ENCODE assay signal across 22 mouse cellular contexts in the genomic region with DNA sequence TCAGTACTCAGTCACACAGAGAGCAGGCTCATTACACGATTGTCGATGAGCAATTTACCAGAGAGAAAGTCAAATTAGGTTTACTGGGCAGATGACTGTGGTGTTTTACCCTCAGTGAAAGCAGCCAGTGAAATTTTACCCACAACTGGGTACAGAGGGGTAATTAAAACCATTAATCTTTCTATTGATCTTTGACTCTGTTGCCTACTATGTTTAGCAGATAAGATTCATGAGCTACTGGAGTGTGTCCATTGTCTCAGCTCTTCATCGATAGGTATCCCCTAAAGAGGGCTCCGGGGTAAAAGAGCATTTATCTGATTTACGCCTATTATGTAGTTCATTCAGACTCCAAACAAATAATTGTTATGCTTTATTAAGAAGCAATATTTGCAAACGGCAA.
DNase-seq lines count a peak whose midpoint lies in the region; ATAC-seq and TF ChIP-seq lines count a peak whose summit lies in the region.
"Had no signal": no experiment of that assay in that cellular context is flagged by ENCODE, and none has a peak within 500 bp of the region (broad histone marks: within the 10 kb centered on the region; RNA-seq: fewer than 3 reads in every experiment).

No protein-coding gene starts in this region.

- ATAC-seq in hindbrain, embryonic 14.5 days (ENCODE audit: low FRiP score) = peak; percentile 34; the same call in 1 of the 2 replicates
- ATAC-seq in hindbrain, embryonic 13.5 days (ENCODE audit: low FRiP score) = no peak
- ATAC-seq in neural tube, embryonic 13.5 days (ENCODE audit: low read depth) = peak; percentile 79
- ATAC-seq: CD4-positive, CD25-positive, alpha-beta regulatory T cell, adult 4 months; forebrain, embryonic 13.5 days; inflammation-experienced regulatory T-cells, adult 6 months; intestine, postnatal 0 days had no signal

- TF ChIP-seq CTCF in brain, embryonic 14.5 days (IDR thresholded peaks at IDR 0.05; ENCODE audit: borderline replicate concordance, extremely low read depth, insufficient read depth, insufficient read length) = no peak

- no peak overlapping the region for H3K4me3 ChIP-seq in hindbrain, embryonic 14.5 days (replicated peaks; ENCODE audit: low read length)
- H3K4me3 ChIP-seq in hindbrain, embryonic 13.5 days = no peak overlapping the region
- no peak overlapping the region for H3K4me3 ChIP-seq in neural tube, embryonic 13.5 days
- H3K4me3 ChIP-seq: embryonic facial prominence, embryonic 12.5 days; forebrain, embryonic 13.5 days; gastrocnemius, adult 2 months; heart, embryonic 12.5 days; hindbrain, embryonic 10.5 days had no signal

- no peak overlapping the region for H3K27ac ChIP-seq in hindbrain, embryonic 14.5 days
- no peak overlapping the region for H3K27ac ChIP-seq in hindbrain, embryonic 13.5 days
- H3K27ac ChIP-seq in neural tube, embryonic 13.5 days (replicated peaks) = no peak overlapping the region
- H3K27ac ChIP-seq: embryonic facial prominence, embryonic 12.5 days; forebrain, embryonic 13.5 days; gastrocnemius, adult 2 months; hindbrain, embryonic 10.5 days had no signal

- no peaks in the 10 kb centered on the region for H3K36me3 ChIP-seq in hindbrain, embryonic 14.5 days (replicated peaks; ENCODE audit: control insufficient read depth, insufficient read depth)
- no peaks in the 10 kb centered on the region for H3K36me3 ChIP-seq in hindbrain, embryonic 13.5 days
- no peaks in the 10 kb centered on the region for H3K36me3 ChIP-seq in neural tube, embryonic 13.5 days
- H3K36me3 ChIP-seq: embryonic facial prominence, embryonic 12.5 days; G1E; heart, embryonic 12.5 days; hindbrain, embryonic 10.5 days had no signal

- peak; percentile 18 for DNase-seq in embryo, embryonic 10 days (ENCODE audit: low spot score)
- no peak for DNase-seq in embryo, embryonic 9.5 days (ENCODE audit: extremely low spot score)
- DNase-seq in hindbrain, embryonic 14.5 days (ENCODE audit: low spot score) = no peak
- peak; percentile 30 for DNase-seq in brain, embryonic 14.5 days (ENCODE audit: low read depth)
- DNase-seq in adrenal gland, adult 18-20 months (ENCODE audit: low spot score in 2 of 2) = no peak
- DNase-seq: adrenal gland, postnatal 10 days; B cell, adult 2 months; cerebellum, adult 11-12 months; cerebellum, adult 9-10 months; cerebellum, postnatal 25 days; gastrocnemius, adult 2 months; gastrocnemius, postnatal 25 days had no signal

- no peak for TF ChIP-seq POLR2A in brain, embryonic 14.5 days (IDR thresholded peaks at IDR 0.05; ENCODE audit: borderline replicate concordance, extremely low read depth, insufficient read depth, insufficient read length, poor library complexity, severe bottlenecking)

- H3K4me2 ChIP-seq in hindbrain, embryonic 14.5 days (replicated peaks) = no peak overlapping the region
- no peak overlapping the region for H3K4me2 ChIP-seq in hindbrain, embryonic 13.5 days
- H3K4me2 ChIP-seq in neural tube, embryonic 13.5 days = no peak overlapping the region
- H3K4me2 ChIP-seq: embryonic facial prominence, embryonic 12.5 days; forebrain, embryonic 13.5 days; heart, embryonic 12.5 days had no signal

- H3K27me3 ChIP-seq in hindbrain, embryonic 14.5 days (ENCODE audit: control insufficient read depth, insufficient read depth, low read length) = no peaks in the 10 kb centered on the region
- no peaks in the 10 kb centered on the region for H3K27me3 ChIP-seq in hindbrain, embryonic 13.5 days
- H3K27me3 ChIP-seq in neural tube, embryonic 13.5 days = no peaks in the 10 kb centered on the region
- H3K27me3 ChIP-seq: embryonic facial prominence, embryonic 12.5 days; forebrain, embryonic 13.5 days; heart, embryonic 12.5 days had no signal

- H3K9me3 ChIP-seq in hindbrain, embryonic 14.5 days (ENCODE audit: control insufficient read depth, low read length) = no peaks in the 10 kb centered on the region
- no peaks in the 10 kb centered on the region for H3K9me3 ChIP-seq in hindbrain, embryonic 13.5 days
- no peaks in the 10 kb centered on the region for H3K9me3 ChIP-seq in neural tube, embryonic 13.5 days
- H3K9me3 ChIP-seq: embryonic facial prominence, embryonic 12.5 days; forebrain, embryonic 13.5 days; heart, embryonic 12.5 days; hindbrain, embryonic 10.5 days had no signal

- peaks cover 4% of the 10 kb centered on the region; the same call in 1 of the 2 replicates for H3K4me1 ChIP-seq in hindbrain, embryonic 14.5 days (replicated peaks; ENCODE audit: control insufficient read depth, insufficient read depth, low read length)
- peaks cover 4% of the 10 kb centered on the region; the same call in 1 of the 2 replicates for H3K4me1 ChIP-seq in hindbrain, embryonic 13.5 days (replicated peaks)
- H3K4me1 ChIP-seq in neural tube, embryonic 13.5 days (replicated peaks) = peaks cover 5% of the 10 kb centered on the region; the same call in 1 of the 2 replicates
- H3K4me1 ChIP-seq: embryonic facial prominence, embryonic 12.5 days; forebrain, embryonic 13.5 days; heart, embryonic 12.5 days had no signal

- H3K9ac ChIP-seq in hindbrain, embryonic 14.5 days = no peak overlapping the region
- no peak overlapping the region for H3K9ac ChIP-seq in hindbrain, embryonic 13.5 days
- no peak overlapping the region for H3K9ac ChIP-seq in neural tube, embryonic 13.5 days
- H3K9ac ChIP-seq: embryonic facial prominence, embryonic 12.5 days; forebrain, embryonic 13.5 days; heart, embryonic 12.5 days had no signal

- WGBS in hindbrain, embryonic 14.5 days = 27% methylated on average over 6 of the region's 6 CpGs
- WGBS in hindbrain, embryonic 13.5 days = 29% methylated on average over 6 of the region's 6 CpGs
- 20% methylated on average over 6 of the region's 6 CpGs for WGBS in neural tube, embryonic 13.5 days

Comparison
In these comparisons a context has a peak if more than half of its experiments do, and no peak if none do; other contexts are left out.
1. DNase-seq: peak in embryo, embryonic 10 days (single experiment) and brain, embryonic 14.5 days (single experiment); none in embryo, embryonic 9.5 days (single experiment), hindbrain, embryonic 14.5 days (single experiment) and adrenal gland, adult 18-20 months (0 of 2).